Mouse (Mus musculus) intestine, postnatal 0 days (tissue): Measurements from ENCODE around the gene Zfp108. TPM values are rescaled to one million over a fixed set of nuclear protein-coding genes. Genes with fewer than 3 reads are reported as not detected.

ENCODE experiments used
- ATAC-seq: fragments of 200-750 bp; cut with Nextera tagmentation; 2 replicates; pipeline ENCODE4 v1.8.0; 2017; ENCODE audit warnings: mild to moderate bottlenecking, moderate TSS enrichment, moderate library complexity
- H3K27ac ChIP-seq: fragments of 300-500 bp; sonication (generic); 2 replicates; pipeline ENCODE4 v1.5.1; 2014; ENCODE audit warnings: mild to moderate bottlenecking, low read depth, low read length, moderate library complexity
- H3K27me3 ChIP-seq: fragments of 300-500 bp; sonication (generic); replicated peaks from 2 replicates; pipeline ENCODE4 v1.6.1; 2014; ENCODE audit warnings: low read length, mixed read lengths; ENCODE audit not compliant: control insufficient read depth, insufficient read depth
- H3K36me3 ChIP-seq: fragments of 300-500 bp; sonication (generic); 2 replicates; pipeline ENCODE4 v1.6.1; 2014; ENCODE audit warnings: mild to moderate bottlenecking, moderate library complexity; ENCODE audit not compliant: control insufficient read depth, insufficient read depth
- H3K4me1 ChIP-seq: fragments of 300-500 bp; sonication (generic); replicated peaks from 2 replicates; pipeline ENCODE4 v1.6.1; 2014; ENCODE audit warnings: antibody characterized with exemption, low read length, mixed read lengths; ENCODE audit not compliant: control insufficient read depth, insufficient read depth
- H3K4me2 ChIP-seq: fragments of 300-500 bp; sonication (generic); replicated peaks from 2 replicates; pipeline ENCODE4 v1.6.1; 2014; ENCODE audit warnings: low read depth, mild to moderate bottlenecking, moderate library complexity
- H3K4me3 ChIP-seq: fragments of 300-500 bp; sonication (generic); 2 replicates; pipeline ENCODE4 v1.5.1; 2014; ENCODE audit warnings: low read depth, low read length
- H3K9ac ChIP-seq: fragments of 300-500 bp; sonication (generic); 2 replicates; pipeline ENCODE4 v1.6.1; 2014; ENCODE audit warnings: mild to moderate bottlenecking, low read depth, low read length
- H3K9me3 ChIP-seq: fragments of 300-500 bp; sonication (generic); 2 replicates; pipeline ENCODE4 v1.6.1; 2016; ENCODE audit warnings: mixed run types; ENCODE audit not compliant: control insufficient read depth
- CTCF ChIP-seq: sonication (generic); IDR thresholded peaks from 2 replicates; pipeline ENCODE4 v1.5.1; 2016; ENCODE audit warnings: low read depth, mild to moderate bottlenecking, control low read depth, antibody characterized with exemption, moderate library complexity
- WGBS: fragments of 180-500 bp; shearing (Covaris S2); extraction: QIAGEN DNeasy Blood & Tissue Kit; methylation state at CpG from one replicate; pipeline ENCODE4 v1.1.7; 2014; 5-methylcytosine and 5-hydroxymethylcytosine counted together
- polyA plus RNA-seq: library from polyadenylated mRNA; unstranded; fragments of >200 nt; fragmentation: Nextera tagmentation; extraction: Ambion mirVana; gene quantifications from 2 replicates; pipeline ENCODE4 v1.2.1, GENCODE M21; 2015

Zfp108 gene
- polyA plus RNA-seq, 1 experiment from 2014 or later, result 0.98 TPM

DNA sequence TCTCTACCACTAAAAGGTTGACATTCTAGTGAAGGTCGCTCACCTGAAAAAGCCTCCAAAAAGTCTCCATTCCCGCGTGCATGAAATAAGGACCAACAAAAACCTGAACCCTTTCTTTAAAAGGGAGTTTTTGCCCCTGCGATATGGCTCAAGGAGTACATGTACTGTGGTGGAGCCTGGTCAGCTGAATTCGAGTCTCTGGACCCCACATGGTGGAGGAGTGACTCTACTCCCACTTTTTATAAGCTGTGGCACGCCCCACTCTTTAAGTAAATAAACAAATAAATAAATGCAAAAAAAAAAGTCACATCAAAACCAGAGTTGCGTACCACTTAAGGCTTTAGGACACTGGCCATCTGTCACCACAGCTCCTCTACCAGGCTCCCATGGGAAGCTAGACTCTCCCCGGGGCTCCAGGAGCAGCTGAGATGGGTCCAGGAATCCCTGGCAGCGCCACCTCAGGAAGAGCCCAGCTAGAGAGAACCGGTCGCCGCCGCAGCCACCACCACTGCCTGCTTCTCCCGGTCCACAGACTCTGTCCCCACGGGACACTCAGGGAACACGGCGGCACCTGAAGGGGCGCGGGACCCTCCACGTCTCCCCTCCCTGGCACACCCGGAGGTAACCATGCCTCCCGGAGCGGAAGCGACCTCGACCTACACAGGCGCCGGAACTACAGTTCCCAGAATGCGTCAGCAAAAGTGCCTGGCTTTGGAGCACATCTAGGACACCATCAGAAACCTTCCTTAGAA is 17.4 kb upstream of the Zfp108 start, which contains the start of gene Zfp109:
Gene Zfp109, minus strand, starts transcription at position 521 of the 752 bp plus-strand sequence.
- H3K9me3 ChIP-seq, result no peaks in the 10 kb centered on the region
- peak; percentile 27; the same call in 1 of the 2 replicates for TF ChIP-seq CTCF
- no peaks in the 10 kb centered on the region for H3K27me3 ChIP-seq
- H3K4me1 ChIP-seq, result peaks cover 5% of the 10 kb centered on the region; the same call in 1 of the 2 replicates
- 5% methylated on average over 28 of the region's 28 CpGs for WGBS
- peak within 1 kb of the TSS; percentile 68 for H3K4me2 ChIP-seq
- no peaks in the 10 kb centered on the region for H3K36me3 ChIP-seq
- H3K4me3 ChIP-seq, result peak within 1 kb of the TSS; percentile 71
- H3K9ac ChIP-seq, result peak within 1 kb of the TSS; percentile 57
- ATAC-seq, result peak; percentile 78
- H3K27ac ChIP-seq, result no peak within 1 kb of the TSS

DNA sequence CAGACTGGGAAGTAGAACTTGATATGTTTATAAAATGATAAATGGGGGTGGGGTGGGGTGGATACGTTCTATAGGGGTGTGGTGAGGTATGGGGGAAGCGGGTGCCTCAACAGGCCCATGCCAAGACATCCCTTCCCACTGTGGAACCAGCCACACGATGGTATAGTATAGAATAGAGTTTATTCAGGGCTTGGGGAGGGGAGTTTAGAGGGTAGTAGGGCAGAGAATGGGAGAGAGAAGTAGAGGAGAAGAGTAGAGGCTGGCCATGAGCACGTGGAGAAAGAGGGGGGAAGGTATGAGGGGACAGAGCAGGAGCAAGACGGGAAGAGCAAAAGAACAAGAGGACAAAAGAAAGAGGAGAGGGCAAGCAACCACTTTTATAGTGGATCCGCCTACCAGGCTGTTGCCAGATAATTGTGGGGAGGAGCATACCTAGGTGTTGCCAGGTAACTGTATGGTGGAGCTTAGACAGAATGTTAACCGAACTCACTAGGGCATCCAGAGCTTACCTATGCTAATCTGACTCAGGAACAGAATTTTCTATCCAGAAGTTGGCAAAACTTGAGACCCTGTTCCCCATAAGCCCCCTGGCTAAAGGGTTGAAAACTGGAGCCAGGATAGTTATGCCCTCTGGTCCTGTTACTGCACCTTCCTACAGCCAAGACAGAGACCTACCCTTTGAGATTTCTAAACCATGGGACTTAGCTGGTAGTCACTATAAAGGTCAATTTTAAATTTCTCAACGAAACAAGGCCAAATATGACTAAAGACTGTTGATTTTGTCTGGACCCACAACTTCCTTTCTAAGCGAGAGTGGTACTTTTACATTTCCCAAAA is 597 bp upstream of the Zfp108 start:
- 57% methylated on average over 9 of the region's 9 CpGs for WGBS
- Histone ChIP-seq H3K27me3 (no peaks in the 10 kb centered on the region), H3K4me1 (no peaks in the 10 kb centered on the region), H3K4me3 (peak overlapping the region; percentile 54), H3K4me2 (peak overlapping the region; percentile 83), H3K9ac (no peak overlapping the region), H3K27ac (no peak overlapping the region), H3K9me3 (no peaks in the 10 kb centered on the region), H3K36me3 (no peaks in the 10 kb centered on the region)
- peak; percentile 15; the same call in 1 of the 2 replicates for ATAC-seq
- TF ChIP-seq CTCF, result no peak

DNA sequence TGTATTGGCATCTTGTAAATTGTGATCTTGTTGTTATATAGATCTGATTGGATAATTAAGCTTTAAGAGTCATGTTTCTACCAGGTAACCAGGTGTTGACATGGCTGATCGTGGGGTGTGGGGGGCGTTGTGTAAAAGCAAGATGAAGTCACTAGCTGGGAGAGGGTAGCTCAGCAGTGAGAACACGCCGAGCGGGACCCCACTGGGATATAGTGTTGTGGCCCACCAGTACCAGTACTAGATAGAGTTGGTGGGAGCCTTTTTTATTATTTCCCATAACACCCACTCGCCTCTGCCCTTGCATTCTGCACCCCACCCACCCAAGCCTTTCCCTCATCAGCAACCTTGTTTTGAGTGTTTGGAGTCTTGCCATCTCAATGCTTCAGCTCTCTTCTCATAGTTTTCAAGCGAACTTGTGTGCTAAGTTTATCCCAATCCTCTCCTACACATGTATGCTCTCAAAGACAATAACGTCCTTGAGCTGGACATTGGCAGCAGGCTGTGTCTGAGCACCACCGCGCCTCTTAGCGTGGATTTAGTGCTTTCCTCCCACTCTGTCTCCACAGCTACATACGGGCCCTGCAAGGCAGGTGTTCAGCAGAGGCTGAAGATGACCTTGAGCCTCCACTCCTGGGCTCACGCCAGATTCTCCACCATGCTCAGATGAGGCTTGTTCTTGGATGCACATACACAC is 4.9 kb downstream of the Zfp108 start:
- 83% methylated on average over 13 of the region's 13 CpGs for WGBS
- no peak for TF ChIP-seq CTCF
- no peaks in the 10 kb centered on the region for H3K4me1 ChIP-seq
- ATAC-seq, result no peak; the same call in 1 of the 2 replicates
- no peak overlapping the region for H3K4me2 ChIP-seq
- H3K9ac ChIP-seq, result no peak overlapping the region
- no peaks in the 10 kb centered on the region for H3K9me3 ChIP-seq
- H3K4me3 ChIP-seq, result no peak overlapping the region
- H3K27me3 ChIP-seq, result no peaks in the 10 kb centered on the region
- H3K36me3 ChIP-seq, result peaks cover 17% of the 10 kb centered on the region
- no peak overlapping the region for H3K27ac ChIP-seq

DNA sequence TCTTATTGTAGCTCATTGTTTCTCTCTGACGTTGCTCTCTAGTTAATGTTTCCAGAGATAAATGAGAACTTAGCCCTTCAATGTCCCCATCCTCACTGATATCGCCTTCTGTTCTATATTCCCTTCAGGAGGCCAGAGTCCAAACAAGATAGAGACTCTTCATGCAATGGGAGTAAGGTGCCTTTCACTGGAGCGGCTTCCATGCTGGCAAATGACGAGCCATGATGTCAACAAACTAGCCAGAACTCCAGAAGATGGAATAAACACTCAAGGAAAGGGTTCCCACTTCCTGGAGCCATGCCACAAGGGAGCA is 5.4 kb downstream of the Zfp108 start:
- no peak overlapping the region for H3K4me2 ChIP-seq
- WGBS, result 63% methylated on average over 4 of the region's 4 CpGs
- peak overlapping the region; percentile 9; the same call in 1 of the 2 replicates for H3K27ac ChIP-seq

DNA sequence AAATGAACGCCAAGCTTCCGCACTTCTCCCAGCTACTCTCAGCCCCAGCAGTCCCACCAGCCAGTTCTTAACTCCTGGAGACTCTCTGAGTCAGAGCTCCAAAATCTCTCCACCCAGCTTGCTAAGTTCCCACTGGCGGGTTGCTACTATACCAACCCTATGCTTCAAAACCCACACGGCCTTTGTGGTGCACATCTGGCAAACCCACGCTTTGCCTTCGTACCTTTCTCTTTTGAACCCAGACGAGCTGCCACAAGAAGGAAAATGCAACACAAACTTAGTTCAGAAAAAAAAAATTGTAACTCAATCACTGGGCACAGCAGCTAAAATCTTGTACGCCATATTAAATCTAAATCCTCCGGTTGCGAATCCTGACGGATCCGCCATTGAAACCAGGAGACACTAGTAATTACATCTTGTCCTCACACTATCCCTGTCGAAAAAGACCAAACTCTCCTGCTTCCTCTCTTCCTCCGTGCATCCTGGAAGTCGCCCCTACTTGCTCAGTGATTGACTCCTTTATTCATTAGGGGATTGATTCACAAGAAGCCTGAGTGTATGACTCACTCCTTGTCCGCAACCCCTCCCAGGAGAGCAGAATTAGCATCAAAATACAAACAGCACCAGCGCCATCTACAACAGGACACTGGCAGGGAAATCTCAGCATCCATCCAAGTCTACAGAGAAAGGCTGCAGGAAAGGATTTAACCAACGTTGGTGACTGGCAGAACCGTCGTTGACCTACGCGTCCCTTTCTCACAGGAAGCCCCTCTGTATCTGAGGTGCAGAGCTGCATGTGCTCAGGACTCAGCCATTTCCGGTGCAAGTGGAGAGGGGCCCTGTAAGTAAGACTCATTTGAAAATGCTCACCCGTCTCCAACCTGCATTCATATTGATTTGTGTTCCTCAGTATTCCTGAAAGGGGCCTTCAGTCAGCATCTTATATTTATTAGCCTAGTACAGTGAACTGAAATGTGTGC is 13.9 kb downstream of the Zfp108 start:
- Histone ChIP-seq H3K9ac (no peak overlapping the region), H3K27ac (no peak overlapping the region), H3K4me2 (no peak overlapping the region), H3K4me1 (0 out of 2 replicates have a peak, but pooled peaks cover 4% of the 10 kb centered on the region), H3K36me3 (no peaks in the 10 kb centered on the region), H3K9me3 (no peaks in the 10 kb centered on the region), H3K27me3 (no peaks in the 10 kb centered on the region), H3K4me3 (no peak overlapping the region)
- no peak for ATAC-seq
- no peak for TF ChIP-seq CTCF
- WGBS, result 77% methylated on average over 24 of the region's 24 CpGs

More for the DNA sequence above, 5.4 kb downstream of the Zfp108 start:
- Histone ChIP-seq H3K9me3 (no peaks in the 10 kb centered on the region), H3K36me3 (peaks cover 17% of the 10 kb centered on the region), H3K27me3 (no peaks in the 10 kb centered on the region), H3K9ac (no peak overlapping the region), H3K4me1 (no peaks in the 10 kb centered on the region), H3K4me3 (no peak overlapping the region)
- no peak for TF ChIP-seq CTCF
- ATAC-seq, result peak; percentile 90
